8 mouse cellular contexts compared by ENCODE assay signal in the genomic region with DNA sequence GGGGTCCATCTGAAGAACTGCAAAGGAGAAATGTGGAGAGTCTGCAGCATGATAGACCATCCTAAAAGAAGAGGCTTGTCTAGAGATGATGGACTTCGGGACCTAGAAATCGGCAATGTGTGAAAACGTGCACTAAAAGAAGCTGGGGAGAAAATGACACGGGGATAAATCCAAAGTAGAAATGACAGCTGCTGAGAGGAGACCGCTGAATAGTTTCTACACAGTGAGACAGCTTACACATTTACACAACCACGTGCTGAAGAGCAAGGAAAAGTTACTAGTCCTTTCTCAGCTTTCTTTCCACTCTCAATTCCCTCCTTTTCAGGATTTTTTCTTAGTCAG. TPM values are rescaled to one million over a fixed set of nuclear protein-coding genes. Genes with fewer than 3 reads are reported as not detected.
DNase-seq lines count a peak whose midpoint lies in the region; ATAC-seq and TF ChIP-seq lines count a peak whose summit lies in the region.

No protein-coding gene starts in this region.

- no peaks in the 10 kb centered on the region for H3K36me3 ChIP-seq in kidney, embryonic 16.5 days (ENCODE audit: insufficient read depth, low read length)
- no peaks in the 10 kb centered on the region for H3K36me3 ChIP-seq in embryonic facial prominence, embryonic 11.5 days (replicated peaks; ENCODE audit: control insufficient read depth, insufficient read depth, low read depth, low read length)
- no peaks in the 10 kb centered on the region for H3K36me3 ChIP-seq in intestine, embryonic 14.5 days (ENCODE audit: control insufficient read depth, insufficient read depth, low read length)
- no peaks in the 10 kb centered on the region for H3K36me3 ChIP-seq in midbrain, postnatal 0 days (ENCODE audit: insufficient read depth, low read length)

- H3K4me2 ChIP-seq in kidney, embryonic 16.5 days (replicated peaks; ENCODE audit: low read depth, low read length) = peak overlapping the region; percentile 84
- H3K4me2 ChIP-seq in embryonic facial prominence, embryonic 11.5 days (ENCODE audit: low read depth, low read length) = peak overlapping the region; percentile 85
- H3K4me2 ChIP-seq in intestine, embryonic 14.5 days (ENCODE audit: low read length) = peak overlapping the region; percentile 97
- H3K4me2 ChIP-seq in midbrain, postnatal 0 days (ENCODE audit: low read depth, low read length, poor library complexity, severe bottlenecking) = peak overlapping the region; percentile 97

- ATAC-seq in kidney, embryonic 16.5 days (ENCODE audit: low FRiP score, low TSS enrichment) = no peak
- ATAC-seq in embryonic facial prominence, embryonic 11.5 days (replicated peaks; ENCODE audit: insufficient number of reproducible peaks, low FRiP score, low TSS enrichment, low read depth) = no peak
- ATAC-seq in intestine, embryonic 14.5 days (replicated peaks; ENCODE audit: low FRiP score, low TSS enrichment, low read depth) = peak; percentile 5
- no peak for ATAC-seq in midbrain, postnatal 0 days (ENCODE audit: low FRiP score)
- no peak for ATAC-seq in cerebellum, adult (ENCODE audit: insufficient number of reproducible peaks, low FRiP score, low TSS enrichment)
- ATAC-seq in erythroblast, adult 5-6 weeks (replicated peaks; ENCODE audit: low FRiP score, poor library complexity, severe bottlenecking) = no peak

- 0 out of 2 replicates have a peak, but pooled peaks cover 6% of the 10 kb centered on the region for H3K4me1 ChIP-seq in kidney, embryonic 16.5 days (ENCODE audit: insufficient read depth, low read length)
- no peaks in the 10 kb centered on the region for H3K4me1 ChIP-seq in embryonic facial prominence, embryonic 11.5 days (ENCODE audit: control insufficient read depth, insufficient read depth, low read length)
- H3K4me1 ChIP-seq in intestine, embryonic 14.5 days (replicated peaks; ENCODE audit: control insufficient read depth, insufficient read depth, low read length) = 0 out of 2 replicates have a peak, but pooled peaks cover 3% of the 10 kb centered on the region
- no peaks in the 10 kb centered on the region for H3K4me1 ChIP-seq in midbrain, postnatal 0 days (ENCODE audit: insufficient read depth, low read length)

- no peak for DNase-seq in kidney, adult 9 months
- DNase-seq in embryonic facial prominence, embryonic 11.5 days (ENCODE audit: low spot score) = no peak
- peak; percentile 52 for DNase-seq in intestine, embryonic 14.5 days (ENCODE audit: low spot score)
- no peak for DNase-seq in midbrain, postnatal 0 days (ENCODE audit: low spot score)
- no peak for DNase-seq in urinary bladder, postnatal 10 days (ENCODE audit: low spot score)

- H3K9me3 ChIP-seq in kidney, embryonic 16.5 days (ENCODE audit: low read length) = no peaks in the 10 kb centered on the region
- no peaks in the 10 kb centered on the region for H3K9me3 ChIP-seq in embryonic facial prominence, embryonic 11.5 days (replicated peaks; ENCODE audit: control insufficient read depth, low read length)
- no peaks in the 10 kb centered on the region for H3K9me3 ChIP-seq in intestine, embryonic 14.5 days (ENCODE audit: control insufficient read depth, low read length)
- no peaks in the 10 kb centered on the region for H3K9me3 ChIP-seq in midbrain, postnatal 0 days (ENCODE audit: low read length)

- H3K9ac ChIP-seq in kidney, embryonic 16.5 days (replicated peaks; ENCODE audit: low read length) = peak overlapping the region; percentile 7; the same call in 1 of the 2 replicates
- peak overlapping the region; percentile 34 for H3K9ac ChIP-seq in embryonic facial prominence, embryonic 11.5 days (replicated peaks; ENCODE audit: low read length)
- H3K9ac ChIP-seq in intestine, embryonic 14.5 days (ENCODE audit: low read length) = no peak overlapping the region
- no peak overlapping the region for H3K9ac ChIP-seq in midbrain, postnatal 0 days (replicated peaks; ENCODE audit: low read length, poor library complexity, severe bottlenecking)

- TF ChIP-seq CTCF in midbrain, postnatal 0 days (IDR thresholded peaks at IDR 0.05) = no peak

- peak overlapping the region; percentile 72 for H3K4me3 ChIP-seq in kidney, embryonic 16.5 days (ENCODE audit: low read length)
- H3K4me3 ChIP-seq in embryonic facial prominence, embryonic 11.5 days (ENCODE audit: low read depth, low read length) = peak overlapping the region; percentile 55
- H3K4me3 ChIP-seq in intestine, embryonic 14.5 days (ENCODE audit: low read depth, low read length) = peak overlapping the region; percentile 68
- H3K4me3 ChIP-seq in midbrain, postnatal 0 days (ENCODE audit: low read depth, low read length) = peak overlapping the region; percentile 57

- H3K27me3 ChIP-seq in kidney, embryonic 16.5 days (ENCODE audit: insufficient read depth, low read length) = no peaks in the 10 kb centered on the region
- H3K27me3 ChIP-seq in embryonic facial prominence, embryonic 11.5 days (ENCODE audit: control insufficient read depth, insufficient read depth, low read length) = no peaks in the 10 kb centered on the region
- no peaks in the 10 kb centered on the region for H3K27me3 ChIP-seq in intestine, embryonic 14.5 days (replicated peaks; ENCODE audit: control insufficient read depth, insufficient read depth, low read length)
- H3K27me3 ChIP-seq in midbrain, postnatal 0 days (ENCODE audit: insufficient read depth, low read length) = no peaks in the 10 kb centered on the region

- peak overlapping the region; percentile 4; the same call in 1 of the 2 replicates for H3K27ac ChIP-seq in kidney, embryonic 16.5 days (ENCODE audit: low read length)
- H3K27ac ChIP-seq in embryonic facial prominence, embryonic 11.5 days (replicated peaks; ENCODE audit: low read depth, low read length) = no peak overlapping the region
- H3K27ac ChIP-seq in intestine, embryonic 14.5 days (ENCODE audit: low read depth) = no peak overlapping the region
- H3K27ac ChIP-seq in midbrain, postnatal 0 days (ENCODE audit: low read depth, low read length) = no peak overlapping the region

- 7% methylated on average over 6 of the region's 6 CpGs for WGBS in kidney, embryonic 16.5 days
- 8% methylated on average over 6 of the region's 6 CpGs for WGBS in embryonic facial prominence, embryonic 11.5 days
- 11% methylated on average over 6 of the region's 6 CpGs for WGBS in intestine, embryonic 14.5 days
- WGBS in midbrain, postnatal 0 days = 6% methylated on average over 6 of the region's 6 CpGs

RNA-seq across cellular contexts. Expression of gene Etv1, which starts 1.3 kb away (rescaled TPM):
- 12.8 and 14.4 TPM in 2 replicates for polyA plus RNA-seq in kidney, embryonic 16.5 days (2015; fragmentation: Nextera tagmentation; extraction: Ambion mirVana)
- 27.9 and 31.5 TPM in 2 replicates for polyA plus RNA-seq in embryonic facial prominence, embryonic 11.5 days (2014; fragmentation: Nextera tagmentation; extraction: Ambion mirVana)
- 48.1 and 58.1 TPM in 2 replicates for polyA plus RNA-seq in intestine, embryonic 14.5 days (2014; fragmentation: Nextera tagmentation; extraction: Ambion mirVana)
- total RNA-seq in midbrain, postnatal 0 days (2014; rRNA removed) = 16.6 and 22.3 TPM in 2 replicates
- polyA plus RNA-seq in midbrain, postnatal 0 days (2015; fragmentation: Nextera tagmentation; extraction: Ambion mirVana) = 23.3 and 24.0 TPM in 2 replicates
- total RNA-seq in erythroblast, adult 5-6 weeks (2015; ENCODE audit: low replicate concordance) = 0.38 and 0.84 TPM in 2 replicates
- total RNA-seq in erythroblast, adult 5-6 weeks (2017; ENCODE audit: low replicate concordance) = 1.0 and 1.7 TPM in 2 replicates

Comparison
In these comparisons a context has a peak if more than half of its experiments do, and no peak if none do; other contexts are left out.
1. H3K9ac ChIP-seq: peak in kidney, embryonic 16.5 days (single experiment) and embryonic facial prominence, embryonic 11.5 days (single experiment); none in intestine, embryonic 14.5 days (single experiment) and midbrain, postnatal 0 days (single experiment).
2. Peak in every context shown above with its lines, with median percentiles within 50 percentile points of each other: H3K4me2 ChIP-seq and H3K4me3 ChIP-seq.